Mouse (Mus musculus): ENCODE measurements around the gene Grk1. TPM values are rescaled to one million over a fixed set of nuclear protein-coding genes. Genes with fewer than 3 reads are reported as not detected.

The Grk1 gene
- total and polyA plus RNA-seq, 2 experiments from 2014 or later, result 0.42 TPM; not detected in 1

DNA sequence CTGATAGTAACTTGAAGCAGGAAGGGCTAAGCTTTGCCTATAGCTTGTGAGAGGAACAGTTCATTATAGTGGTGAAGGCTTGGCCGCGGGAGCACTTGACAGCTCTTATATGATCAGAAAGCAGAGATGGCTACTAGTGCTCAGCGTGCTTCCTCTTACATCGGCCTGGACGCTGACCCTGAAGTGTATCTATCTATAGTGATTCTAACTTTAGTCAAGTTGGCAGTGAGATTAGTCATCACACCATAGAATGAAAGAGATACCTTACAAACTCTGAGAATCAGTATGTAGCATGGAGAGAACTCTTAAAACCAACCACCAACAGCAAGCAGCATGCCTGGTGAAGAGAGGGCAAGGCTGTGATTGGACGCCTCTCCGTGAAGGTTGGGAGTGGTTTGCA, 23.3 kb upstream of the Grk1 start:
- DNase-seq (ENCODE audit: low spot score) (no peak), ATAC-seq (ENCODE audit: insufficient read depth, low read depth) (no peak)
- H3K36me3 ChIP-seq (replicated peaks; ENCODE audit: control insufficient read depth, insufficient read depth, low read length), result peaks cover 21% of the 10 kb centered on the region
- H3K4me3 ChIP-seq (ENCODE audit: low read depth, low read length), result no peak overlapping the region
- H3K27ac ChIP-seq (ENCODE audit: low read depth), result no peak overlapping the region
- TF ChIP-seq EP300 (IDR thresholded peaks at IDR 0.05; ENCODE audit: low read depth) (no peak), CTCF (IDR thresholded peaks at IDR 0.05; ENCODE audit: low read depth) (no peak)
- WGBS, result 61% methylated on average over 7 of the region's 7 CpGs
- no peak overlapping the region for H3K4me2 ChIP-seq (ENCODE audit: low read depth, low read length)
- no peaks in the 10 kb centered on the region for H3K9me3 ChIP-seq (replicated peaks; ENCODE audit: control insufficient read depth, low read length)
- H3K27me3 ChIP-seq (ENCODE audit: control insufficient read depth, insufficient read depth, low read length), result no peaks in the 10 kb centered on the region
- H3K9ac ChIP-seq (replicated peaks; ENCODE audit: low read depth, low read length), result no peak overlapping the region
- H3K4me1 ChIP-seq (ENCODE audit: control insufficient read depth, insufficient read depth), result no peaks in the 10 kb centered on the region

DNA sequence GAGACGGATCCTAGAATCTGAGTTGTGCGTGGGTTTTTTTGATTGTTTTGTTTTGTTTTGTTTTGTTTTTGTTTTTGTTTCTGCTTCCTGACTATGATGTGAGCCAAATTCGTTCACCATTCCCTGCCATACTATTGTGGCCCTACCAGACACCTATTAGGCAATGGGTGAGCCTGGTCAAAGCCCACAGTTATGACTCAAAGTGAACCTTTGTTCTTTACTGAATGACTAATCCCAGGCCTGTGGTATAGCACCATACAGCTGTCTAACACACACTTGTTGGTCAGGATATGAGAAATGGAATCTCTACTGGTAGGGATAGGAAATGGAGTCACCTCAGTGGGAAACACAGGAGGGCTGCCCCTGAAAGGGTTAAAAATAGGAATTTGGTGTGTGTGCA, 22.3 kb upstream of the Grk1 start:
- H3K4me2 ChIP-seq (ENCODE audit: low read depth, low read length), result no peak overlapping the region
- H3K9me3 ChIP-seq (replicated peaks; ENCODE audit: control insufficient read depth, low read length), result no peaks in the 10 kb centered on the region
- no peaks in the 10 kb centered on the region for H3K4me1 ChIP-seq (ENCODE audit: control insufficient read depth, insufficient read depth)
- no peaks in the 10 kb centered on the region for H3K27me3 ChIP-seq (ENCODE audit: control insufficient read depth, insufficient read depth, low read length)
- ATAC-seq (ENCODE audit: insufficient read depth, low read depth), result no peak
- TF ChIP-seq CTCF (IDR thresholded peaks at IDR 0.05; ENCODE audit: low read depth), result no peak
- no peak for TF ChIP-seq EP300 (IDR thresholded peaks at IDR 0.05; ENCODE audit: low read depth)
- H3K9ac ChIP-seq (replicated peaks; ENCODE audit: low read depth, low read length), result no peak overlapping the region
- no peak for DNase-seq (ENCODE audit: low spot score)
- no peak overlapping the region for H3K4me3 ChIP-seq (ENCODE audit: low read depth, low read length)
- peaks cover 18% of the 10 kb centered on the region for H3K36me3 ChIP-seq (replicated peaks; ENCODE audit: control insufficient read depth, insufficient read depth, low read length)
- no peak overlapping the region for H3K27ac ChIP-seq (ENCODE audit: low read depth)
- WGBS, result 85% methylated on average over 3 of the region's 3 CpGs

DNA sequence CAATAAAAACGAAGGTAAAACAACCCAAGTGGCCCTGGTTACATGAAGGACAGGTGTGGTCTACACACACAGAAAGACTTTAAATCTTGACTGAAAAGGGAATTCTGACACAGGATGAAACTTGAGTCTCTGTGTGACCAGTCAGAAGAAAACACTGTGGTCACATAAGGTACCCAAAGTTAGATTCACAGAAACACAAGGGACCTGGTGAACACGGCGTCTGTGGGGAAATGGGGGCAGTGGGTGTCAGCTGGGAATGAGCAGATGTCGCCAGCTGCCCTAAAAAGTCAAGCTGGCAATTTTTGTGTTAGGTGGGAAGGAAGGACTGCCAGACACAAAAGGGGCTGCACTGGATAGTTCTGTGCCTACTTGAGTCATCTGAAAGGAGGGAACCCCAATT, 21.9 kb upstream of the Grk1 start:
- Histone ChIP-seq H3K4me3 (ENCODE audit: low read depth, low read length) (no peak overlapping the region), H3K4me2 (ENCODE audit: low read depth, low read length) (no peak overlapping the region), H3K9me3 (replicated peaks; ENCODE audit: control insufficient read depth, low read length) (no peaks in the 10 kb centered on the region), H3K36me3 (replicated peaks; ENCODE audit: control insufficient read depth, insufficient read depth, low read length) (peaks cover 18% of the 10 kb centered on the region), H3K4me1 (ENCODE audit: control insufficient read depth, insufficient read depth) (no peaks in the 10 kb centered on the region), H3K27me3 (ENCODE audit: control insufficient read depth, insufficient read depth, low read length) (no peaks in the 10 kb centered on the region), H3K27ac (ENCODE audit: low read depth) (no peak overlapping the region), H3K9ac (replicated peaks; ENCODE audit: low read depth, low read length) (no peak overlapping the region)
- WGBS, result 90% methylated on average over 4 of the region's 4 CpGs
- TF ChIP-seq CTCF (IDR thresholded peaks at IDR 0.05; ENCODE audit: low read depth) (no peak), EP300 (IDR thresholded peaks at IDR 0.05; ENCODE audit: low read depth) (no peak)
- ATAC-seq (ENCODE audit: insufficient read depth, low read depth), result no peak
- DNase-seq (ENCODE audit: low spot score), result no peak

DNA sequence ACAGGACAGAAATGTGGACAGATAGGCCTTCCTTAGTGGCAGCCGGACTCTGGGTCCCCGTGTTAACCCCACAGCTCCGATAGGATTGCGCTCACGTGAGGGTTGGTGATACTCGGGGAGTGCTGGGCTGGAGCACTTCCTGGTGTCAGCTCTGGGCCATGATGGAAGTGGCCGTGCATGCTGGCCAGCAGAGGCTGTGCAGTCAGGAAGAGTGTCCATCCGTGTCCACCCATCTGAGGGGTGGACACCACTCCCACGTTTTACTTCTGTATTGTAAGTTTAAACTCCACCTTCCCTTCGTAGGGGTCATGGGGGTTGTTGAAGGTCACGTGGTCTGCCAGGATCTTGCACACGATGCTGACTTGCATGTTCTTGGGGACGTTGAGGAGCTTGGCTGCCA, 18.5 kb upstream of the Grk1 start:
- DNase-seq (ENCODE audit: low spot score), result no peak
- Histone ChIP-seq H3K4me1 (ENCODE audit: control insufficient read depth, insufficient read depth) (no peaks in the 10 kb centered on the region), H3K27ac (ENCODE audit: low read depth) (no peak overlapping the region), H3K36me3 (replicated peaks; ENCODE audit: control insufficient read depth, insufficient read depth, low read length) (no peaks in the 10 kb centered on the region), H3K9ac (replicated peaks; ENCODE audit: low read depth, low read length) (no peak overlapping the region), H3K4me3 (ENCODE audit: low read depth, low read length) (no peak overlapping the region), H3K9me3 (replicated peaks; ENCODE audit: control insufficient read depth, low read length) (no peaks in the 10 kb centered on the region), H3K4me2 (ENCODE audit: low read depth, low read length) (no peak overlapping the region), H3K27me3 (ENCODE audit: control insufficient read depth, insufficient read depth, low read length) (no peaks in the 10 kb centered on the region)
- 62% methylated on average over 13 of the region's 13 CpGs for WGBS
- no peak for ATAC-seq (ENCODE audit: insufficient read depth, low read depth)
- TF ChIP-seq CTCF (IDR thresholded peaks at IDR 0.05; ENCODE audit: low read depth), result no peak
- no peak for TF ChIP-seq EP300 (IDR thresholded peaks at IDR 0.05; ENCODE audit: low read depth)

DNA sequence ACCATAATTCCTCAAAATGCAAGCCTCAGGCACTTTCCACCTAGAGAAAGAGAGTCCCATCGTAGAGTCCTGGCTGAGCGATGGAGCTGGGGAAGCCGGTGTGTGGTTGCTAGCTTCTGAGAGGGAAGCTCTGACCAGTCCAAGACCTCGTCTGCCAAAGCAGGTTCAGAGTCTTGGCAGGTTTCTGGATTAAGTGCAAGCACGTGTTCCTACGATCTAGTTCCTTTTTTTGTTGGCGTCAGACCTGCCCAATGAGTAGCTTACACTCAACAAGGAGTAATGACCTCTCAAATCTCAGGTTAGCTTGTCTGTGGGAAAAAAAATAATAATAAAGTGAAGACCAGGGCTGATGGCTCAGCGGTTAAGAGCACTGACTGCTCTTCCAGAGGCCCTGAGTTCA, 17.2 kb upstream of the Grk1 start:
- H3K27ac ChIP-seq (ENCODE audit: low read depth), result no peak overlapping the region
- no peak overlapping the region for H3K4me3 ChIP-seq (ENCODE audit: low read depth, low read length)
- TF ChIP-seq CTCF (IDR thresholded peaks at IDR 0.05; ENCODE audit: low read depth) (no peak), EP300 (IDR thresholded peaks at IDR 0.05; ENCODE audit: low read depth) (no peak)
- no peaks in the 10 kb centered on the region for H3K9me3 ChIP-seq (replicated peaks; ENCODE audit: control insufficient read depth, low read length)
- no peak for ATAC-seq (ENCODE audit: insufficient read depth, low read depth)
- no peaks in the 10 kb centered on the region for H3K27me3 ChIP-seq (ENCODE audit: control insufficient read depth, insufficient read depth, low read length)
- DNase-seq (ENCODE audit: low spot score), result no peak
- 79% methylated on average over 8 of the region's 8 CpGs for WGBS
- H3K9ac ChIP-seq (replicated peaks; ENCODE audit: low read depth, low read length), result no peak overlapping the region
- no peak overlapping the region for H3K4me2 ChIP-seq (ENCODE audit: low read depth, low read length)
- H3K4me1 ChIP-seq (ENCODE audit: control insufficient read depth, insufficient read depth), result no peaks in the 10 kb centered on the region
- no peaks in the 10 kb centered on the region for H3K36me3 ChIP-seq (replicated peaks; ENCODE audit: control insufficient read depth, insufficient read depth, low read length)

DNA sequence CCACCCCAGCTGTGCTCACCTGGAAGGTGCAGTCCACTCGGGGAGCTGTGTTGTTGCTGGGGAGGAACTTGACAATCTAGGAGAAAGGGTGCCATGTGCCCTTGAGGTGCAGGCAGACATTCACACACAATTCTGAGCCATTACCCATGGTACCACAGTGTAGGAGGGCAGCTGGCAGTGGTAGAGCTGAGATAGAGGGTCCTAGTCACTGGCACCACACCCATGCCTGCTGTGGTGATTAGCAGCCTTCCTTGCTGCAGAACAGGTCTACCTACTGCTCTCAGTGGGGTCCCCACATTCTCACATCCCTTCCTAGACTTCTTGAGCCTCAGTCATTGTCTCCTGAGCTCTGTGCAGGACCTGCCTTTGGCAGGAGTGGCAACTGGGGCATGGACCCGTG, 16.1 kb upstream of the Grk1 start:
- no peak for ATAC-seq (ENCODE audit: insufficient read depth, low read depth)
- H3K36me3 ChIP-seq (replicated peaks; ENCODE audit: control insufficient read depth, insufficient read depth, low read length), result no peaks in the 10 kb centered on the region

More for the DNA sequence above, 16.1 kb upstream of the Grk1 start:
- H3K27ac ChIP-seq (ENCODE audit: low read depth), result no peak overlapping the region
- no peaks in the 10 kb centered on the region for H3K9me3 ChIP-seq (replicated peaks; ENCODE audit: control insufficient read depth, low read length)
- 79% methylated on average over 2 of the region's 2 CpGs for WGBS
- no peaks in the 10 kb centered on the region for H3K4me1 ChIP-seq (ENCODE audit: control insufficient read depth, insufficient read depth)
- no peak overlapping the region for H3K9ac ChIP-seq (replicated peaks; ENCODE audit: low read depth, low read length)
- DNase-seq (ENCODE audit: low spot score), result no peak
- H3K4me3 ChIP-seq (ENCODE audit: low read depth, low read length), result no peak overlapping the region
- H3K27me3 ChIP-seq (ENCODE audit: control insufficient read depth, insufficient read depth, low read length), result no peaks in the 10 kb centered on the region
- TF ChIP-seq CTCF (IDR thresholded peaks at IDR 0.05; ENCODE audit: low read depth) (no peak), EP300 (IDR thresholded peaks at IDR 0.05; ENCODE audit: low read depth) (no peak)
- H3K4me2 ChIP-seq (ENCODE audit: low read depth, low read length), result no peak overlapping the region
